Mouse (Mus musculus) layer of hippocampus, postnatal 25 days (tissue): Measurements from ENCODE around the gene Higd1c. TPM values are rescaled to one million over a fixed set of nuclear protein-coding genes. Genes with fewer than 3 reads are reported as not detected.
A peak's percentile ranks its signal among the peaks of the same experiment; 100 is the strongest.
"Not testable (repeated sequence)": the region's sequence is repeated elsewhere in the genome, so short reads cannot be mapped to it uniquely, and the experiment has no call there.

Experiments used
- DNase-seq, 2 experiments: peaks; one replicate each; pipeline ENCODE4 v3.0.0; 2022; ENCODE audit warnings: mixed read lengths in 2 of 2, low spot score in 1 of 2; ENCODE audit errors: extremely low spot score in 1 of 2
- total RNA-seq, 2 experiments: library from RNA; stranded (reverse); gene quantifications; 2 replicates each; pipeline ENCODE4 v1.2.3; 2021

The Higd1c gene
- total RNA-seq, 2 experiments from 2014 or later = not detected

- no peak for DNase-seq
These were observed 41.7 kb downstream of the Higd1c start for GRCm38 (mm10) chr15:100406088-100406487.

DNA sequence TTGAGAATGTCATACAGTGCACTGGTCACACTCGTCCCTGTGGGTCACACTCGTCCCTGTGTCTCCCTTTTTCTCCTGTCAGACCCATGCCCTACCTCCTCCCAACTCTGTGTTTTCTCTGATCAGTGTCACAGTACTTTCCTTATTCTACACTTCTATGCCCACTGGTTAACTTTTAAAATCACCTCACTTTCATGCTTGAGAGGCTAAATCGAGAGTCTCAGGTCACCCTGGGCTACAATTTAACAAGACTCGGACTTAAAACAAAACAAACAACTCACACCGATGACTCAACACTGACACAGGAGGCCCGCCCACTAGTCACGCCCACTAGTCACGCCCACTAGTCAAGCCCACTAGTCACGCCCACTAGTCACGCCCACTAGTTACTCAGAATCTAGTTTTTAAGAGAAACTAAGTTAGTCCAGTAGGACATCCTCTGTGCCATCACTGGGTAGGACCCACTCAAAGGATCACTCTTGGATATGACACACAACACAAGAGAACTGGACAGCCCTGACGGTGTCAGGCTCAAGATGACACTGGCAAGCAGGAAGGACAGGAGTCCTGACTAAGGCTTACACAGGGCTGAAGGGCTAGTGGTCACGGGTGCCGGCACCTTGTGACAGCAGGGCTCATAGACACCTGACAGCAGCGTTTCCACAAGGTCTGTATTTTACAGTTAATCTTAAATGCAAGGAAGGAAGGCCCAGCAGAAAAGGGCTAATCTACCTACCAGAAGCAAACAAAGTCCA, 46.8 kb downstream of the Higd1c start:
- DNase-seq = no peak

GRCm38 (mm10) chr15:100411731-100412130, 47.4 kb downstream of the Higd1c start:
- DNase-seq = no peak

- DNase-seq = no peak
These were observed 49.0 kb downstream of the Higd1c start for GRCm38 (mm10) chr15:100413306-100413705.

GRCm38 (mm10) chr15:100414011-100414410, 49.7 kb downstream of the Higd1c start:
- DNase-seq = no peak

- DNase-seq = no peak
These were observed 50.6 kb downstream of the Higd1c start for GRCm38 (mm10) chr15:100414942-100415341.

GRCm38 (mm10) chr15:100415684-100416083, 51.3 kb downstream of the Higd1c start:
- no peak for DNase-seq

DNA sequence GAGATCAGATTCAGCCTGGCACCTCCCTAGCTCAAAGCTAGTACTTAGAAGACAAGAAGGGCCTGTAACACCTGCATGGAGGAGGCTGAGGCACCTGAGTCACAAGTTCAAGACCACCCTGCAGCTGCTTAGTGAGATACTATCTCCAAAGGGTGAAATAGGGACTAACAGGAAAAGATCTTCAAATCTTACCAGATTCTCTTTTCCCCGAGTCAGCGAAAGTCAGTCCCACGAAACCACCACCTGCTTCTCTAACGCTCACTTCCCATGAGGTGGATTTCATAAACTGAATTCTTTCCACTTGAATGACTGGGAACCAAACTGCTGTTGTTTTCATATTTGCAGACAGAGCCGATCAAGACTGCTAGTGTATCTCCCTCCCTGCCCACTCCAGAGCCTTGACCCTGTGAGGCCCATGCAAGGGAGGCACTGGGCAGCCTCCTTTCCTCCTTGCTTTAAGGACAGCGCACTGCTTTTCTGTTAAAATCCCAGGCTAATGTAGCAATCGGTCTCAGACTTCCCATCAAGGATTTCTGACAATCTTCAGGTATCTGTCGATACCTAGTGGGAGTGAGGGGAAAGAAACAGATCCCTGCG, 53.6 kb downstream of the Higd1c start:
- DNase-seq = no peak

GRCm38 (mm10) chr15:100419311-100419710, 55.0 kb downstream of the Higd1c start:
- no peak for DNase-seq

DNA sequence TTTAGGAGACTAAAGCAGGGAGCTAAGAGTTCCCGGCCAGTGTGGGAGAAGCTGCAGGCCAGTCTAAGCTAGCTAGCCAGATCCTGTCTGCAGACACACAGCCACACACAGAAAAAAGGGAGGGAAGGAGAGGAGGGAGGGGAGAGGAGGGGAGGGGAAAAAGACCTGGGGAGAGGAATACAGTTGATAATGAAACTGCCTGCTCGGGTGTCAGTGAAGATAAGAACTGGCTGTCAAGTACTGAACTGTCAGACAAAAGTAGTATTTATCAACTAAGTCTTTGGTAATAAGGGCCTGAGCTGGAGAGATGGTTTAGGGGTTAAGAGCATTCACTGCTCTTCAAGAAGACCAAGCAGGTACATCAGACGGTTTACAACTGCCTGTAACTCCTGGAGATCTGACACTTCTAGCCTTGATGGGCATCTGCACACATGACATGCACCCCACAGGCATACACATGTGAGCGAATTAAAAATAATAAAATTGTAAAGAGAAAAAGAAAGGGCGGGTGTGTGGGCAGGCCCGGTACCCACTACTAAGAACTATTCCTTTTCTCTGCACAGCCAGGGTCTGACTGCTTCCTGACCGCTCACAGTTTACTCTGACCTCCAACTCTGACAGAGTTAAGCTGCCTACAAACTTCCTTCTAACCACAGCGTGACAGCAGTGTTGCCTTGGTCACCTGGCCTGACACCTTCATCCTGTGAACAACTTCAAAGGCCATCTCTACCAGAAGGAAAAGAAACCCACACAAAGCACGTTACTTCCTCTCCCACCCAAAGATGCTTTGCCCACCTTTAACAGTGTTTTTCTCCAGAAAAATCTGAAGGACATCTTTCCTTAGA, 55.8 kb downstream of the Higd1c start:
- DNase-seq = no peak

DNA sequence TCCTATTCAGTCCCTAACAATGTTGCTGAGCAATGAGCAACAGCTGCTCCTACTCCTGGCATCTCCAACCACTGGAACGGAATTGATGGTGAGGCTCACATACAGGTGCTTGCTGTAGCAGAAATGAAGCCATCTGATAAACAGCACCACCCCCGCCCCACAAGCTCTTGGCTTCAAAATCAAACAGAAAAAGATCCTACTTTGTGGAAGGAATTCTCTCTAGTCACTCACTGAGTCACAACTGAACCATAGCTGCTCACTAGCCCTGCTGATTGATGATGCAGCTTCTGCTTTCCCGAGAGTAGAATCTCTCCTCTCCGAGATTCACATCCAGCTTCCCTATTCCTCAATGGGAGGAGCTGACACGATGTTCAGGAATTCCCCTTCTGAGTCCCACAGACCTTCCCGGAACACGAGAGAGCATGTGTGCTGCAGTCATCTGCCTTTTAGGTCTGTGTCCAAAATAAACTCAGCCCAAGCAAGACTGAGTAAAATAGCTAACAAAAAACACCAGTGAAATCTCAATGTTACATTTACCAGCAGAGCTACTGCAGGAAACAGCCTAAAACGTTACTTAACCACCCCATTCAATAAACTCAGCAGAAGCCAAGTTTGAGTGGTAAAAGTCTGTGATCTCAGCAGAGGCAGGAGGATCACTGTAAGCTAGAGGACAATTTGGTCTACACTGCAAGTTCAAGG, 56.9 kb downstream of the Higd1c start:
- no peak for DNase-seq

DNA sequence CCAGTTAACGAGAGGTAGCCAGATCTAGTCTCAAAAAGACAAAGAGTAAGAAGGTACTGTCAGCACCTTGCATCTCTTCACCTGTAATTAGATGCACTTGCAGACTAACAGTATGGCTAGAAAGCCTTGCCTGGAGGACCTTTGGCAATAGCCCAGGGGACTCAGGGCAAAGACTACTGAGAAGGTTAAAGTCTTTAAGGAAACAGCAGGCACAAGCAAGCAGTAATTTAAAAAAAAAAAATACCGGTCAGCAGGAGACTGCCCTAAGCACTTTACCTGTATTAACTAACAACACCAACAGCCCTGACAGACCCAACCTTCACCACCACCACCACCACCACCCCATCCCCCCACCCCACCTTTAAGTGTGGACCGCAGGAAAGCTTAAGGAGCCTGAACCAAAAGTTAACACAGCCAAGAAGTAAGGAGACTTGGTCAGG, 57.4 kb downstream of the Higd1c start, which contains the start of gene Gm5475:
TSS of gene Gm5475 (plus strand) at position 390 of the 440 bp plus-strand sequence.
- DNase-seq = not testable (repeated sequence)

- peak in 1 of 2 experiments; percentile 14 for DNase-seq
These were observed 58.1 kb downstream of the Higd1c start for GRCm38 (mm10) chr15:100422476-100422875.

- DNase-seq = peak; percentile 84 to 92
These were observed 58.8 kb downstream of the Higd1c start for GRCm38 (mm10) chr15:100422899-100423860.

GRCm38 (mm10) chr15:100423916-100424315, 59.6 kb downstream of the Higd1c start:
- no peak for DNase-seq

- DNase-seq = no peak
These were observed 60.2 kb downstream of the Higd1c start, which contains the start of gene Slc11a2 for GRCm38 (mm10) chr15:100424396-100425122. Gene Slc11a2, minus strand, starts transcription at chr15:100425072.

DNA sequence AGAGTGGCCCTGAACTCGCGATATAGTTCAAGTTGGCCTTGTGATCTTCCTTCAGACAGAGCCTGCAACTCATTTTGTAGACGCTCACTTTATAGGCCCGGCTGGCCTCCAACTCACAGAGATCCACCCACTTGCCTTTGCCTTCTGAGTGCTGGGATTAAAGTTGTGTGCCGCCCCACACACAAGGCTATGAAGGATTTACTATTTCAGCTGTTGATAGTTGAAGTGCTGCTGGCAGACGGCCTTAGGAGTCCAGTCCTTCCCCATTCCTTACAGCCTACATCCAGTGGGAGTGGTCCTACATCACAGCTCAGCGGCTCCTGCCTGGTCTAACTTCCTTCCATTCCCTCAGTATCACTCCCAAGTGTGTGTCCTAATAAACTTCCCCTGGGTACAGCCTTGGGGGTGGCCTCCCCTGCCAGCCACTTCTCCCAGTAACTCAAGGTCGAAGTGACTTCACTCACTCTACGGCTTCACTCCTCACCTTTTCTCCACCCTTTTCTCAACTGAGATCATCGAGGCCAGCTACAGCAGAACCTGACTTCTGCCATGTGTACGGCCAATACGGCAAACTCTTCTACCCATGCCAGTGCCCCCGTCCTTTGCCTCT, 64.1 kb downstream of the Higd1c start:
- no peak for DNase-seq

DNA sequence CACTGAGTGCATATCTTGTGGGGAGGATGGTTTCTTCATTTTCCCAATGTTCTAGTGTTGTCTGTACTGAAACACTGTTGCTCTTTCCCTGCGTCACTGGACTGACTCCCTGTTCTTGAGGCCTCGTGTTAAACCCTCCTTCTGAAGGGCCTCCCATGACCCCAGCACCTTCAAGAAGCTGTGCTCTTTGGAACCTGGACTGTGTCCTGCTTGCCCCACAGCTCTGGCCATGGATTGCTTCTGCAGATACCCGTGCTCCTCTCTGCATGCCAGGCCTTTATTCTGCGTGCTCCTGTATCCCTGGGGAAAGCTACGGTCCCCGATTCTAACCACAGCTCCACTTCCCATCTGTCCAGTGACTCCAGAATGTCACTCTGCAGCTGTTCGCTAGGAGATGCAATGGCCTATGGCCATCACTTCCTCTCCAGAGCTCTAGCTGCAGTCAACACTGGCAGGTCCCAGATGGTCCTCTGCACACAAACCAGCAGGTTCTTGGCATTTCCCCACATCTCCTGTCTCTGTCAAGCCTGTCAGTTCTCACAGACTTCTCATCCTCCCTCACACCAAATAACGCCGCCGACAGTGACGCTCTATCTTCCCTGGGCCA, 65.7 kb downstream of the Higd1c start:
- DNase-seq = no peak
